Mouse (Mus musculus) liver, adult 2 months (tissue): ENCODE data around the gene Sec11a.

Experiments
- CTCF ChIP-seq: fragments of 200-500 bp; IDR thresholded peaks from 2 replicates; pipeline ENCODE4 v1.5.1; 2011; ENCODE audit warnings: low read depth, low read length, control low read depth
- POLR2A ChIP-seq: fragments of 200-500 bp; IDR thresholded peaks from 2 replicates; pipeline ENCODE4 v1.6.1; 2011; ENCODE audit warnings: low read length, control low read depth; ENCODE audit not compliant: insufficient read depth; ENCODE audit errors: extremely low read depth

GRCm38 (mm10) chr7:80954251-80954650 is 6.7 kb upstream of the Sec11a start:
- TF ChIP-seq CTCF, result no peak
- TF ChIP-seq POLR2A, result no peak
